Mouse (Mus musculus): ENCODE measurements around the gene Ppp2r5b. TPM values are rescaled to one million over a fixed set of nuclear protein-coding genes. Genes with fewer than 3 reads are reported as not detected.

Gene Ppp2r5b
- total and polyA plus RNA-seq, 3 experiments = 2.8 to 9.8 (median 3.4) TPM

GRCm38 (mm10) chr19:6182534-6182933 is 53.1 kb downstream of the Ppp2r5b start:
- TF ChIP-seq KAT2A (IDR thresholded peaks at IDR 0.05; ENCODE audit: insufficient replicate concordance, low read length) = no peak
- TF ChIP-seq ZNF384 (IDR thresholded peaks at IDR 0.05; ENCODE audit: low read depth, low read length) = no peak
- TF ChIP-seq POLR2AphosphoS2 (IDR thresholded peaks at IDR 0.05; ENCODE audit: low read depth, low read length) = no peak
- no peak for TF ChIP-seq MXI1 (IDR thresholded peaks at IDR 0.05; ENCODE audit: low read depth, low read length)
- H3K36me3 ChIP-seq (replicated peaks in 1 of 2; ENCODE audit: control insufficient read depth in 1 of 2, insufficient read depth in 1 of 2, low read length in 1 of 2) = no peaks in the 10 kb centered on the region
- dilution Hi-C loops (cut with MboI; ENCODE audit: extremely low pct_ligation_motif_present, extremely low pct_unique_long_range_greater_than_20kb, low sequenced_read_pairs) (no loop called here), in situ Hi-C loops (cut with MboI; ENCODE audit: low pct_ligation_motif_present, low pct_unique_long_range_greater_than_20kb, low sequenced_read_pairs) (no loop called here)
- H3K4me3 ChIP-seq (replicated peaks in 1 of 3; ENCODE audit: low read depth in 2 of 3, low read length in 2 of 3, poor library complexity in 1 of 3) = no peak overlapping the region
- peaks cover 18% of the 10 kb centered on the region for H3K27me3 ChIP-seq (replicated peaks)
- no peak overlapping the region for H3K27ac ChIP-seq (ENCODE audit: insufficient read depth, low read depth)
- no peaks in the 10 kb centered on the region for H3K79me2 ChIP-seq (replicated peaks; ENCODE audit: control insufficient read depth, extremely low read depth, insufficient read depth, poor library complexity, severe bottlenecking)
- no peak overlapping the region for H3K9ac ChIP-seq (ENCODE audit: insufficient read depth, low read depth)
- H3K4me1 ChIP-seq (ENCODE audit: control insufficient read depth in 1 of 2, insufficient read depth in 2 of 2) = peaks cover 0 to 5% of the 10 kb centered on the region in 2 experiments; a peak in 2 of 4 replicates
- peak; percentile 3 for DNase-seq (ENCODE audit: extremely low read depth)
- no peak overlapping the region for H3K4me2 ChIP-seq (ENCODE audit: insufficient read depth, low read depth, poor library complexity, severe bottlenecking)
- no peaks in the 10 kb centered on the region for H3K9me3 ChIP-seq (replicated peaks; ENCODE audit: low read length)

- Histone ChIP-seq H3K4me2 (ENCODE audit: insufficient read depth, low read depth, poor library complexity, severe bottlenecking) (no peak overlapping the region), H3K27me3 (replicated peaks) (peaks cover 20% of the 10 kb centered on the region), H3K4me3 (replicated peaks in 1 of 3; ENCODE audit: low read depth in 2 of 3, low read length in 2 of 3, poor library complexity in 1 of 3) (no peak overlapping the region), H3K9me3 (replicated peaks; ENCODE audit: low read length) (no peaks in the 10 kb centered on the region), H3K36me3 (replicated peaks in 1 of 2; ENCODE audit: control insufficient read depth in 1 of 2, insufficient read depth in 1 of 2, low read length in 1 of 2) (no peaks in the 10 kb centered on the region), H3K27ac (ENCODE audit: insufficient read depth, low read depth) (no peak overlapping the region), H3K4me1 (ENCODE audit: control insufficient read depth in 1 of 2, insufficient read depth in 2 of 2) (peaks cover 0 to 5% of the 10 kb centered on the region in 2 experiments; a peak in 2 of 4 replicates), H3K79me2 (replicated peaks; ENCODE audit: control insufficient read depth, extremely low read depth, insufficient read depth, poor library complexity, severe bottlenecking) (no peaks in the 10 kb centered on the region), H3K9ac (ENCODE audit: insufficient read depth, low read depth) (no peak overlapping the region)
- dilution Hi-C loops (cut with MboI; ENCODE audit: extremely low pct_ligation_motif_present, extremely low pct_unique_long_range_greater_than_20kb, low sequenced_read_pairs) (no loop called here), in situ Hi-C loops (cut with MboI; ENCODE audit: low pct_ligation_motif_present, low pct_unique_long_range_greater_than_20kb, low sequenced_read_pairs) (no loop called here)
- TF ChIP-seq MAX (IDR thresholded peaks at IDR 0.05; ENCODE audit: low read length) (no peak), SIN3A (IDR thresholded peaks at IDR 0.05; ENCODE audit: low read length) (no peak), BHLHE40 (IDR thresholded peaks at IDR 0.05; ENCODE audit: low read depth, low read length) (no peak), JUN (IDR thresholded peaks at IDR 0.05; ENCODE audit: insufficient read depth, low read depth, low read length) (no peak), ZC3H11A (IDR thresholded peaks at IDR 0.05; ENCODE audit: low read depth, low read length) (no peak), TBP (conservative IDR thresholded peaks at IDR 0.05; ENCODE audit: low read depth, low read length) (no peak), POLR2AphosphoS2 (IDR thresholded peaks at IDR 0.05; ENCODE audit: low read depth, low read length) (no peak), KAT2A (IDR thresholded peaks at IDR 0.05; ENCODE audit: insufficient replicate concordance, low read length) (no peak), EP300 (IDR thresholded peaks at IDR 0.05; ENCODE audit: low read length) (no peak), ZMIZ1 (IDR thresholded peaks at IDR 0.05; ENCODE audit: low read depth, low read length) (no peak), E2F4 (IDR thresholded peaks at IDR 0.05; ENCODE audit: insufficient replicate concordance, low read depth, low read length) (no peak), ELF1 (IDR thresholded peaks at IDR 0.05; ENCODE audit: low read depth, low read length) (no peak), MXI1 (IDR thresholded peaks at IDR 0.05; ENCODE audit: low read depth, low read length) (no peak)
- no peak for DNase-seq (ENCODE audit: extremely low read depth)
Observed at GRCm38 (mm10) chr19:6181629-6182028, 54.0 kb downstream of the Ppp2r5b start.
